19 mouse cellular contexts compared by ENCODE assay signal in genomic region chr3:79228304-79228703, GRCm38 (mm10). TPM values are rescaled to one million over a fixed set of nuclear protein-coding genes. Genes with fewer than 3 reads are reported as not detected.
DNase-seq lines count a peak whose midpoint lies in the region; ATAC-seq and TF ChIP-seq lines count a peak whose summit lies in the region.
"Had no signal": no experiment of that assay in that cellular context is flagged by ENCODE, and none has a peak within 500 bp of the region (broad histone marks: within the 10 kb centered on the region; RNA-seq: fewer than 3 reads in every experiment).

No protein-coding gene starts in this region.

- no peak for TF ChIP-seq EP300 in MEL (IDR thresholded peaks at IDR 0.05; ENCODE audit: low read depth in 1 of 2, low read length in 2 of 2)

- DNase-seq in kidney, postnatal 36 days: no peak
- DNase-seq in MEL (ENCODE audit: low read depth, low spot score): peak; percentile 26
- DNase-seq in gastrocnemius, postnatal 25 days: no peak
- DNase-seq: adrenal gland, adult 8-10 months; adrenal gland, postnatal 25 days; cerebellum, adult 11-12 months; cerebellum, adult 8-10 months; cerebellum, postnatal 10 days; cerebellum, postnatal 36 days; gastrocnemius, postnatal 10 days had no signal

- peaks cover 16% of the 10 kb centered on the region for H3K4me1 ChIP-seq in kidney, embryonic 15.5 days
- H3K4me1 ChIP-seq in MEL (ENCODE audit: control insufficient read depth in 1 of 2, insufficient read depth in 2 of 2, low read length in 2 of 2): peaks cover 22 to 25% of the 10 kb centered on the region in 2 experiments

- TF ChIP-seq CTCF in MEL (IDR thresholded peaks at IDR 0.05 in 2 of 3, conservative IDR thresholded peaks at IDR 0.05 in 1 of 3; ENCODE audit: control insufficient read depth in 1 of 3, insufficient read depth in 1 of 3, low read depth in 2 of 3, low read length in 3 of 3, poor library complexity in 1 of 3, severe bottlenecking in 1 of 3): no peak

- no peak overlapping the region for H3K4me2 ChIP-seq in kidney, embryonic 15.5 days
- H3K4me2 ChIP-seq: forebrain, embryonic 13.5 days; heart, embryonic 11.5 days; hindbrain, embryonic 13.5 days had no signal

- H3K9ac ChIP-seq in kidney, embryonic 15.5 days: no peak overlapping the region
- H3K9ac ChIP-seq in MEL (ENCODE audit: control insufficient read depth, low read depth, low read length, poor library complexity, severe bottlenecking): no peak overlapping the region
- H3K9ac ChIP-seq: forebrain, embryonic 13.5 days; hindbrain, embryonic 13.5 days had no signal

- no peak for TF ChIP-seq POLR2A in MEL (IDR thresholded peaks at IDR 0.05; ENCODE audit: control insufficient read depth in 1 of 2, insufficient read depth in 1 of 2, low read depth in 1 of 2, low read length in 2 of 2, poor library complexity in 1 of 2)

- H3K4me3 ChIP-seq in kidney, embryonic 15.5 days (replicated peaks): no peak overlapping the region
- H3K4me3 ChIP-seq in MEL (ENCODE audit: control insufficient read depth in 1 of 2, insufficient read depth in 1 of 2, low read depth in 2 of 2, low read length in 2 of 2): no peak overlapping the region
- H3K4me3 ChIP-seq: forebrain, embryonic 10.5 days; forebrain, embryonic 13.5 days; hindbrain, embryonic 13.5 days had no signal

- no peaks in the 10 kb centered on the region for H3K27me3 ChIP-seq in kidney, embryonic 15.5 days
- H3K27me3 ChIP-seq in MEL (ENCODE audit: control insufficient read depth in 1 of 2, insufficient read depth in 2 of 2, low read length in 2 of 2): no peaks in the 10 kb centered on the region
- H3K27me3 ChIP-seq: forebrain, embryonic 13.5 days; hindbrain, embryonic 13.5 days had no signal

- H3K9me3 ChIP-seq in kidney, embryonic 15.5 days (replicated peaks): no peaks in the 10 kb centered on the region
- no peaks in the 10 kb centered on the region for H3K9me3 ChIP-seq in MEL (replicated peaks; ENCODE audit: insufficient read depth, low read length)
- H3K9me3 ChIP-seq: forebrain, embryonic 10.5 days; forebrain, embryonic 13.5 days; hindbrain, embryonic 13.5 days had no signal

- no peaks in the 10 kb centered on the region for H3K36me3 ChIP-seq in kidney, embryonic 15.5 days
- peaks cover 0 to 38% of the 10 kb centered on the region in 2 experiments; a peak in 2 of 4 replicates for H3K36me3 ChIP-seq in MEL (ENCODE audit: control insufficient read depth in 1 of 2, insufficient read depth in 2 of 2, low read length in 2 of 2)
- H3K36me3 ChIP-seq: forebrain, embryonic 10.5 days; hindbrain, embryonic 13.5 days had no signal

- 0 out of 2 replicates have a peak, but pooled peaks have one; percentile 9 for ATAC-seq in kidney, embryonic 15.5 days (replicated peaks; ENCODE audit: low FRiP score)
- ATAC-seq in common myeloid progenitor, adult 5-6 weeks (replicated peaks; ENCODE audit: low read depth, poor library complexity, severe bottlenecking): peak; percentile 30; the same call in 1 of the 2 replicates
- peak; percentile 41 for ATAC-seq in megakaryocyte progenitor cell, adult 5-6 weeks (replicated peaks; ENCODE audit: poor library complexity)
- ATAC-seq: forebrain, embryonic 13.5 days; forebrain, embryonic 16.5 days; hindbrain, postnatal 0 days had no signal

- TF ChIP-seq RAD21 in MEL (IDR thresholded peaks at IDR 0.05; ENCODE audit: low read depth, low read length): no peak

- no peak overlapping the region for H3K27ac ChIP-seq in kidney, embryonic 15.5 days
- no peak overlapping the region for H3K27ac ChIP-seq in MEL (ENCODE audit: control insufficient read depth, low read depth, low read length)
- H3K27ac ChIP-seq: forebrain, embryonic 10.5 days; forebrain, embryonic 13.5 days; hindbrain, embryonic 13.5 days; hindbrain, postnatal 0 days had no signal

- peaks cover 8% of the 10 kb centered on the region; the same call in 1 of the 2 replicates for H3K79me2 ChIP-seq in MEL (ENCODE audit: control insufficient read depth, insufficient read depth, low read length, poor library complexity)

TF ChIP-seq in MEL, 35 proteins besides CTCF, POLR2A, EP300 and RAD21:
- TF ChIP-seq MYB (IDR thresholded peaks at IDR 0.05; ENCODE audit: low read depth, low read length) (no peak), E2F4 (IDR thresholded peaks at IDR 0.05; ENCODE audit: borderline replicate concordance, low read depth, low read length) (no peak), SMC3 (IDR thresholded peaks at IDR 0.05; ENCODE audit: low read depth, low read length) (no peak), GATA1 (IDR thresholded peaks at IDR 0.05; ENCODE audit: low read depth, low read length) (no peak), USF1 (IDR thresholded peaks at IDR 0.05; ENCODE audit: low read depth, low read length) (no peak), JUND (IDR thresholded peaks at IDR 0.05; ENCODE audit: low read depth, low read length) (no peak), USF2 (IDR thresholded peaks at IDR 0.05; ENCODE audit: borderline replicate concordance in 1 of 2, insufficient read depth in 1 of 2, low read depth in 1 of 2, low read length in 2 of 2) (no peak), NRF1 (IDR thresholded peaks at IDR 0.05; ENCODE audit: insufficient read depth, low read depth, low read length, poor library complexity, severe bottlenecking) (no peak), UBTF (IDR thresholded peaks at IDR 0.05; ENCODE audit: borderline replicate concordance, insufficient read depth, low read depth, low read length) (no peak), HCFC1 (IDR thresholded peaks at IDR 0.05; ENCODE audit: low read depth, low read length) (no peak), SIN3A (IDR thresholded peaks at IDR 0.05; ENCODE audit: low read length) (no peak), MXI1 (IDR thresholded peaks at IDR 0.05; ENCODE audit: low read depth, low read length) (no peak), POLR2AphosphoS5 (IDR thresholded peaks at IDR 0.05; ENCODE audit: borderline replicate concordance, low read depth, low read length) (no peak), KAT2A (conservative IDR thresholded peaks at IDR 0.05; ENCODE audit: low read depth, low read length) (no peak), BHLHE40 (IDR thresholded peaks at IDR 0.05; ENCODE audit: borderline replicate concordance, low read depth, low read length) (no peak), MAZ (IDR thresholded peaks at IDR 0.05; ENCODE audit: low read depth, low read length) (no peak), ZNF384 (IDR thresholded peaks at IDR 0.05; ENCODE audit: low read depth, low read length) (no peak)

RNA-seq across cellular contexts. Expression of gene Rapgef2, which starts 58.0 kb away (rescaled TPM):
- polyA plus RNA-seq in kidney, embryonic 15.5 days (2015; fragmentation: Nextera tagmentation; extraction: Ambion mirVana): 5.4 TPM in 2 replicates
- total RNA-seq in MEL (2012; rRNA removed): 4.2 and 4.3 TPM in 2 replicates
- 1 to 10 TPM in 1 of 2 experiments, not detected in 1; 4.6 TPM for polyA plus RNA-seq in MEL (2012; ENCODE audit: insufficient read depth in 1 of 2, insufficient read length in 2 of 2, low read depth in 1 of 2, low replicate concordance in 2 of 2, missing spikeins in 1 of 2)
- 13.3 and 19.0 TPM in 2 replicates for total RNA-seq in common myeloid progenitor, adult 5-6 weeks (2017)
- 15.1 and 17.5 TPM in 2 replicates for total RNA-seq in megakaryocyte progenitor cell, adult 5-6 weeks (2015)
- 12.4 and 14.4 TPM in 2 replicates for total RNA-seq in megakaryocyte progenitor cell, adult 5-6 weeks (2017)
- total RNA-seq in gastrocnemius, postnatal 25 days (2021): 10 to 100 TPM; 13.5 to 20.6 TPM
